Mouse (Mus musculus) gastrocnemius, postnatal 36 days (tissue): Measurements from ENCODE around the gene Dnajc13. TPM values are rescaled to one million over a fixed set of nuclear protein-coding genes. Genes with fewer than 3 reads are reported as not detected.

ENCODE experiments used
- DNase-seq, 2 experiments: peaks; one replicate each; pipeline ENCODE4 v3.0.0; 2022
- intact Hi-C: fragments of 180-260 bp; cut with DNase I; formaldehyde crosslinking; loops from one replicate; pipeline ENCODE4 v1.15.1; 2025
- total RNA-seq, 2 experiments: library from RNA; stranded (reverse); gene quantifications; 2 replicates each; pipeline ENCODE4 v1.2.3; 2021

The Dnajc13 gene
- total RNA-seq, 2 experiments from 2014 or later: 19.1 to 25.4 TPM

- peak in 1 of 2 experiments; percentile 18 for DNase-seq
- intact Hi-C loops: no loop called here
These were observed 541 bp downstream of the Dnajc13 start for GRCm38 (mm10) chr9:104262016-104262762.

- intact Hi-C loops: no loop called here
- no peak for DNase-seq
These were observed 2.4 kb downstream of the Dnajc13 start for GRCm38 (mm10) chr9:104260306-104260705.

- no peak for DNase-seq
- intact Hi-C loops: no loop called here
These were observed 6.6 kb downstream of the Dnajc13 start for GRCm38 (mm10) chr9:104256085-104256484.

GRCm38 (mm10) chr9:104254408-104255180, 8.1 kb downstream of the Dnajc13 start:
- intact Hi-C loops: no loop called here
- DNase-seq: no peak

- intact Hi-C loops: no loop called here
These were observed 10.1 kb downstream of the Dnajc13 start for GRCm38 (mm10) chr9:104252637-104253036.

GRCm38 (mm10) chr9:104251687-104252086, 11.0 kb downstream of the Dnajc13 start:
- DNase-seq: no peak
- intact Hi-C loops: no loop called here

More at GRCm38 (mm10) chr9:104252637-104253036, 10.1 kb downstream of the Dnajc13 start:
- DNase-seq: no peak

- intact Hi-C loops: no loop called here
- DNase-seq: no peak
These were observed 11.6 kb downstream of the Dnajc13 start for GRCm38 (mm10) chr9:104251111-104251510.

GRCm38 (mm10) chr9:104247307-104247987, 15.3 kb downstream of the Dnajc13 start:
- intact Hi-C loops: no loop called here
- no peak for DNase-seq

GRCm38 (mm10) chr9:104243799-104244466, 18.8 kb downstream of the Dnajc13 start:
- intact Hi-C loops: no loop called here
- no peak for DNase-seq

- no peak for DNase-seq
- intact Hi-C loops: no loop called here
These were observed 22.6 kb downstream of the Dnajc13 start for GRCm38 (mm10) chr9:104240146-104240545.

GRCm38 (mm10) chr9:104239076-104239475, 23.7 kb downstream of the Dnajc13 start:
- intact Hi-C loops: no loop called here
- DNase-seq: no peak

- intact Hi-C loops: no loop called here
- DNase-seq: no peak
These were observed 26.3 kb downstream of the Dnajc13 start for GRCm38 (mm10) chr9:104236256-104236930.

- DNase-seq: peak in 1 of 2 experiments; percentile 12
- intact Hi-C loops: no loop called here
These were observed 27.0 kb downstream of the Dnajc13 start for GRCm38 (mm10) chr9:104235751-104236150.

GRCm38 (mm10) chr9:104233815-104234214, 28.9 kb downstream of the Dnajc13 start:
- intact Hi-C loops: no loop called here
- no peak for DNase-seq

GRCm38 (mm10) chr9:104233060-104233459, 29.7 kb downstream of the Dnajc13 start:
- intact Hi-C loops: no loop called here
- no peak for DNase-seq

- intact Hi-C loops: no loop called here
- DNase-seq: no peak
These were observed 30.7 kb downstream of the Dnajc13 start for GRCm38 (mm10) chr9:104232004-104232403.

- no peak for DNase-seq
- intact Hi-C loops: no loop called here
These were observed 51.3 kb downstream of the Dnajc13 start for GRCm38 (mm10) chr9:104211402-104211801.

- intact Hi-C loops: no loop called here
- DNase-seq: peak in 1 of 2 experiments; percentile 19
These were observed 58.9 kb downstream of the Dnajc13 start for GRCm38 (mm10) chr9:104203851-104204250.

GRCm38 (mm10) chr9:104194528-104194927, 68.2 kb downstream of the Dnajc13 start:
- intact Hi-C loops: no loop called here
- DNase-seq: no peak

GRCm38 (mm10) chr9:104193900-104194299, 68.8 kb downstream of the Dnajc13 start:
- intact Hi-C loops: no loop called here
- DNase-seq: no peak
